Mouse (Mus musculus): ENCODE data around the gene Lsg1.

GRCm38 (mm10) chr16:30554109-30554508 is 33.3 kb downstream of the Lsg1 start:
- no peak for TF ChIP-seq POLR2AphosphoS5 (IDR thresholded peaks at IDR 0.05; ENCODE audit: borderline replicate concordance, low read depth, low read length)
- no peak for TF ChIP-seq CTCF (IDR thresholded peaks at IDR 0.05 in 2 of 3, conservative IDR thresholded peaks at IDR 0.05 in 1 of 3; ENCODE audit: control insufficient read depth in 1 of 3, insufficient read depth in 1 of 3, low read depth in 2 of 3, low read length in 3 of 3, poor library complexity in 1 of 3, severe bottlenecking in 1 of 3)
- TF ChIP-seq EP300 (IDR thresholded peaks at IDR 0.05; ENCODE audit: low read depth in 1 of 2, low read length in 2 of 2): no peak
- TF ChIP-seq GABPA (IDR thresholded peaks at IDR 0.05; ENCODE audit: low read depth, low read length): no peak
- TF ChIP-seq POLR2A (IDR thresholded peaks at IDR 0.05; ENCODE audit: control insufficient read depth in 1 of 2, insufficient read depth in 1 of 2, low read depth in 1 of 2, low read length in 2 of 2, poor library complexity in 1 of 2): no peak
- TF ChIP-seq GATA1 (IDR thresholded peaks at IDR 0.05; ENCODE audit: low read depth, low read length): no peak
- no peak for TF ChIP-seq TAL1 (IDR thresholded peaks at IDR 0.05; ENCODE audit: low read length)
- no peak for TF ChIP-seq MAFK (IDR thresholded peaks at IDR 0.05; ENCODE audit: borderline replicate concordance, low read depth, low read length)
- TF ChIP-seq TCF12 (IDR thresholded peaks at IDR 0.05; ENCODE audit: low read depth, low read length): no peak
- TF ChIP-seq MYC (IDR thresholded peaks at IDR 0.05; ENCODE audit: low read depth, low read length): no peak
- TF ChIP-seq NELFE (IDR thresholded peaks at IDR 0.05; ENCODE audit: low read depth, low read length): no peak
- TF ChIP-seq NRF1 (IDR thresholded peaks at IDR 0.05; ENCODE audit: insufficient read depth, low read depth, low read length, poor library complexity, severe bottlenecking): no peak
- no peak for TF ChIP-seq KAT2A (conservative IDR thresholded peaks at IDR 0.05; ENCODE audit: low read depth, low read length)
- no peak for TF ChIP-seq MAZ (IDR thresholded peaks at IDR 0.05; ENCODE audit: low read depth, low read length)
